Mouse (Mus musculus): Measurements from ENCODE around the gene Six3.

- no peak for TF ChIP-seq POLR2A (IDR thresholded peaks at IDR 0.05; ENCODE audit: insufficient read depth, low read length)
- no peak for TF ChIP-seq CTCF (IDR thresholded peaks at IDR 0.05; ENCODE audit: low read depth, low read length)
These were observed 3.4 kb downstream of the Six3 start for GRCm38 (mm10) chr17:85616526-85617500.
